Mouse (Mus musculus) activated CD4-positive, CD25-positive, alpha-beta regulatory T cell, adult 9 weeks (primary cell): ENCODE results near the gene Chst4. TPM values are rescaled to one million over a fixed set of nuclear protein-coding genes. Genes with fewer than 3 reads are reported as not detected.

Experiments
- polyA plus RNA-seq: library from polyadenylated mRNA; unstranded; fragments of 100-300 nt; shearing (Covaris generic); gene quantifications from one replicate; pipeline ENCODE4 v1.2.1, GENCODE M21; 2017

Gene Chst4
- not detected for polyA plus RNA-seq

GRCm38 (mm10) chr8:110039659-110040058 lies at the start of gene Chst4:
TSS of gene Chst4 (minus strand) at chr8:110039740.

GRCm38 (mm10) chr8:110079282-110080221 lies 40.0 kb upstream of the Chst4 start, which contains the start of gene Zfp612:
TSS of gene Zfp612 (plus strand) at chr8:110079746.

GRCm38 (mm10) chr8:109990224-109990623 lies 49.3 kb downstream of the Chst4 start, which contains the start of gene Tat:
TSS of gene Tat (plus strand) at chr8:109990437.

Other genes with a start within 250 kb of the Chst4 start
- 1.1 TPM for gene Phlpp2, start 171.2 kb downstream of the Chst4 start, polyA plus RNA-seq
- gene Marveld3, start 77.5 kb downstream of the Chst4 start, polyA plus RNA-seq, result not detected
- not detected for gene Tat, start 49.3 kb downstream of the Chst4 start, polyA plus RNA-seq
- 2.7 TPM for gene Zfp612, start 40.0 kb upstream of the Chst4 start, polyA plus RNA-seq
- gene Gm21964, start 61.5 kb upstream of the Chst4 start, polyA plus RNA-seq, result not detected
- not detected for gene Gm17720, start 63.0 kb upstream of the Chst4 start, polyA plus RNA-seq
- not detected for gene Calb2, start 128.5 kb upstream of the Chst4 start, polyA plus RNA-seq
- gene Cmtr2, start 175.9 kb upstream of the Chst4 start, polyA plus RNA-seq, result 11.4 TPM
- 0.04 TPM for gene Hydin, start 227.2 kb upstream of the Chst4 start, polyA plus RNA-seq